Mouse (Mus musculus): Measurements from ENCODE around the gene Ndufa13.

DNA sequence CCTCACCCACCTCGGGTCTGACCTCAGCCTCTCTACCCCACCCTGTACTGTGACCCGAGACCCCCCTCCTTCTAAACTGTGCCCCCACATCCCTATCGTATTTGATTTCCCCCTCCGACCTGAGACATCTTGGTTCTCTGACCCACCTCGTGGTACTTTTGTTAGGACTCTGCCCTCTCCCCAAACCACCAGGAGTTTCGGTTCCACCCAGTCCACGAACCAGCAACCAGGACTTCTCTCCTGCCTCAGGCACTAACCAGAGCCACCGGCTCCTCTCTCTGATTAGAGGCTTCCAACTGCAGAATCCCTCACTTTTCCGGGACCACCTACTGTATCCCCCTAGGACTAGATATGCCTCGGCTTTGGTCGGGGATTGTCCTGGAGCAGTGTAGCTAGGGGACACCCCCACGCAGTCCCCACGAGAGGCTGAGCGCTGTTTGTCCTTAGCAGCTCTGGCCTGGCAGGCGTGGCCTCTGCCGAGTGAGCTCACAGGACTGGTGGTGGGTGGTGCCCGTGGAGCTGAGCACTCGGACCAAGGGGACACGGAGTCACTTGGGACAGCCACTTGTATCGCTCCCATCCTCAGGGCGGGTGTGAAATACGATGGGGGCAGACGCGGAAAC, 14.0 kb downstream of the Ndufa13 start:
- TF ChIP-seq CTCF (IDR thresholded peaks at IDR 0.05; ENCODE audit: low read depth) (no peak), EP300 (IDR thresholded peaks at IDR 0.05; ENCODE audit: low read depth) (no peak)
